Mouse (Mus musculus): Measurements from ENCODE around the gene Ces1g. TPM values are rescaled to one million over a fixed set of nuclear protein-coding genes. Genes with fewer than 3 reads are reported as not detected.

Ces1g gene
- polyA plus RNA-seq, 1 experiment from 2014 or later: 0.10 TPM

DNA sequence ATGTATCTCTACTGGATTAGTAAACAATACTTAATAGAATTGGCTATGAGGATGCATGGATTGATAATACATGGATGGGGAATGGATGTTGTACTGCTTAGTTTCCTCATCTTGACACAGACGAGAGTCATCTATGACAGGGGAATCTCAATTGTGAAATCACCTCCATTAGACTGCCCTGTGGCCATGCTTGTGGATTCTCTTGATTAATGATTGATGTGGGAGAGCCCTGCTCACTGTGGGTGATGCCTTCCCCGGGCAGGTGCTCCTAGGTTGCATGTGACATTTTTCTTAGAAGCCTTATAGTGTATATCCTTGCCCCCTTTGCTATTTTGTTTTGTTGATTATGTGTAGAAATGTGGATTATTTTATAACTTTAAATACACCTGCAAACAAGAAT lies 12.0 kb downstream of the Ces1g start:
- no peaks in the 10 kb centered on the region for H3K27me3 ChIP-seq (replicated peaks; ENCODE audit: insufficient read depth, low read length)
- no peaks in the 10 kb centered on the region for H3K36me3 ChIP-seq (ENCODE audit: insufficient read depth, low read length)
- DNase-seq (ENCODE audit: low spot score): no peak
- TF ChIP-seq CTCF (IDR thresholded peaks at IDR 0.05) (no peak), EP300 (IDR thresholded peaks at IDR 0.05) (no peak)
- WGBS: 56% methylated on average over 2 of the region's 2 CpGs
- H3K27ac ChIP-seq (ENCODE audit: low read length): no peak overlapping the region
- no peak overlapping the region for H3K9ac ChIP-seq (replicated peaks; ENCODE audit: low read depth)
- ATAC-seq: no peak
- no peak overlapping the region for H3K4me2 ChIP-seq (replicated peaks; ENCODE audit: low read depth, low read length)
- H3K4me1 ChIP-seq (ENCODE audit: insufficient read depth, low read depth, low read length): no peaks in the 10 kb centered on the region
- no peak overlapping the region for H3K4me3 ChIP-seq (ENCODE audit: low read depth, low read length)
- no peaks in the 10 kb centered on the region for H3K9me3 ChIP-seq (ENCODE audit: low read length)

DNA sequence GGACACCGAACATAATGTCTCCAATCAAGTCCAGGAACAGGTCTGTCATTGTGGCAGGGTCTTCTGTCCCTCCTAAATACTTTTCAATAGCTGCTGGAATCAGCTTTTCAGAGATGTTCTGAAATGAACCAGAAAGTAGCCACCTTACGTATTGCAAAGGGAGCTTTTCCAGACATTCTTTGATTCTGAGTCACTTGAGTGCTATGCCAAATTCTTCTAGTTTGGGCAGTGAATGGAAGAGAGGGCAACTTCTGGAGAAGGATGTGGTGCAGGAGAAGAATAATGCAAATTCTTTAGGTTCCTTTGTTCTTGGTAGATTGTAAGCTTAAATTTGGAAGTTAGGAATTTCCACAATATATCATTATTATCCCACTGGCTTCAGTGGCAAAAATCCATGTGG lies 20.1 kb downstream of the Ces1g start:
- no peaks in the 10 kb centered on the region for H3K9me3 ChIP-seq (ENCODE audit: low read length)
- TF ChIP-seq CTCF (IDR thresholded peaks at IDR 0.05): no peak
- no peak for TF ChIP-seq EP300 (IDR thresholded peaks at IDR 0.05)
- no peaks in the 10 kb centered on the region for H3K27me3 ChIP-seq (replicated peaks; ENCODE audit: insufficient read depth, low read length)
- no peak overlapping the region for H3K4me3 ChIP-seq (ENCODE audit: low read depth, low read length)
- no peaks in the 10 kb centered on the region for H3K36me3 ChIP-seq (ENCODE audit: insufficient read depth, low read length)
- H3K4me1 ChIP-seq (ENCODE audit: insufficient read depth, low read depth, low read length): no peaks in the 10 kb centered on the region
- 69% methylated on average over 2 of the region's 2 CpGs for WGBS
- DNase-seq (ENCODE audit: low spot score) (no peak), ATAC-seq (no peak)
- no peak overlapping the region for H3K27ac ChIP-seq (ENCODE audit: low read length)
- H3K4me2 ChIP-seq (replicated peaks; ENCODE audit: low read depth, low read length): no peak overlapping the region
- H3K9ac ChIP-seq (replicated peaks; ENCODE audit: low read depth): no peak overlapping the region

DNA sequence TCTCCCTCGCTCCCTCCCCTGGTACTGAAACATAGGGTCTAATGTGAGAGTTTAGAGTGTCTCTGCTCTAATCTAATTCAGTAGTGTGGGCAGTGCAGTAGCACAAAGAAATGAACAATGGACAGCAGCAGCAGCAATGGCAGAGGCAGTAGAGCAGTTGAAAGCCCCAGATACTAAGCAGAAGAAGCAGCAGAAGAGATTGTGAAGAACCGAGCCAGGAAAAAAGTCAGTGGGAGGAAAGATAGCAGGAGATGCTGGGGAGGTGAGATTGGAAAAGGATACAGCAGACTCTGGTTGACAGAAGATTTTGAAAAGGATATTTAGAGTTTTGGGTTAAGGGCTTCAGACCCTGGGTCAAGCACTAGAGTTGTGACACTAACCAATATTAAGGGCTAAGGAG lies 21.6 kb downstream of the Ces1g start:
- DNase-seq (ENCODE audit: low spot score): no peak
- TF ChIP-seq EP300 (IDR thresholded peaks at IDR 0.05) (no peak), CTCF (IDR thresholded peaks at IDR 0.05) (no peak)
- no peak for ATAC-seq
- WGBS: 75% methylated on average over 2 of the region's 2 CpGs
- Histone ChIP-seq H3K9me3 (ENCODE audit: low read length) (no peaks in the 10 kb centered on the region), H3K27ac (ENCODE audit: low read length) (no peak overlapping the region), H3K36me3 (ENCODE audit: insufficient read depth, low read length) (no peaks in the 10 kb centered on the region), H3K4me3 (ENCODE audit: low read depth, low read length) (no peak overlapping the region), H3K27me3 (replicated peaks; ENCODE audit: insufficient read depth, low read length) (no peaks in the 10 kb centered on the region), H3K4me2 (replicated peaks; ENCODE audit: low read depth, low read length) (no peak overlapping the region), H3K4me1 (ENCODE audit: insufficient read depth, low read depth, low read length) (no peaks in the 10 kb centered on the region), H3K9ac (replicated peaks; ENCODE audit: low read depth) (no peak overlapping the region)

DNA sequence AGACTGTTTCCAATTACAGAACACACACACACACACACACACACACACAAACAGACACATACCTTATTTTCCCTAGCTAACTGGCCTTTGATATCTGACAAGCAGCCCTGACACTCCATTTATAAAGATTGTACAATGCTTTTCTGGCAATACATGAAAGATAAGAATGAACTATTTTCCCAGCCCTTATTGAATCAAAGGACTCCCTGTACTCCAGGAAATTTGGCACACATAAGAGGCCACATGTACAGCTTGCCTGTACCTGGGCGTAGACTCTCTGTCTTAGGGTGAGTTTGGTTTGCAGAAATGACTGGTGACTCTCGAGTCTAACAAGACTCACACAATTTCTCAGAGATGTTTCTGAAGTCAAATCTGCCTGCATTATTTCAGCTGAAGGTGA lies 53.2 kb downstream of the Ces1g start:
- H3K4me1 ChIP-seq (ENCODE audit: insufficient read depth, low read depth, low read length): no peaks in the 10 kb centered on the region
- no peak overlapping the region for H3K4me2 ChIP-seq (replicated peaks; ENCODE audit: low read depth, low read length)
- ATAC-seq (no peak), DNase-seq (ENCODE audit: low spot score) (peak; percentile 16)
- no peak overlapping the region for H3K9ac ChIP-seq (replicated peaks; ENCODE audit: low read depth)
- TF ChIP-seq CTCF (IDR thresholded peaks at IDR 0.05) (no peak), EP300 (IDR thresholded peaks at IDR 0.05) (no peak)
- no peaks in the 10 kb centered on the region for H3K27me3 ChIP-seq (replicated peaks; ENCODE audit: insufficient read depth, low read length)
- no peaks in the 10 kb centered on the region for H3K9me3 ChIP-seq (ENCODE audit: low read length)
- 33% methylated on average over 2 of the region's 2 CpGs for WGBS
- no peak overlapping the region for H3K4me3 ChIP-seq (ENCODE audit: low read depth, low read length)
- no peak overlapping the region for H3K27ac ChIP-seq (ENCODE audit: low read length)
- no peaks in the 10 kb centered on the region for H3K36me3 ChIP-seq (ENCODE audit: insufficient read depth, low read length)

DNA sequence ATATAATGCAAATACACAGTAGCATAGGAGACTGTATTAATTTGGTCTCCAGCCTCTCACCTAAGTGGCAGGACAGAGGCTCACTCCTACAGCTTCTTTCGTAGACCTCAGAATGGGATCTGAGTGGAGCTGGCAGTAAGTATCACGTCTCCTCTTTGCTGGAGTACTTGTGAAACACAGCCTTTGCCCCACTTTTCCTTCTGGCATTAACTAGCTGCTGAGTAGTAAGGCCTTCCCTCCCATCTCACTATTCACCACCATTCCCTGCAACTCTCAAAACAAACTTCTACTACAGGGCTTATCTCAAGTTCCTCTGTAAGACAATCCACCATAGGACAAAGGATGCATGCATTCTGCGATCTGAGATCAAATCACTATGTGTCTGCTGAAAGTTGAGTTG lies 54.8 kb downstream of the Ces1g start:
- H3K9me3 ChIP-seq (ENCODE audit: low read length): no peaks in the 10 kb centered on the region
- TF ChIP-seq CTCF (IDR thresholded peaks at IDR 0.05): no peak
- no peak for TF ChIP-seq EP300 (IDR thresholded peaks at IDR 0.05)
- ATAC-seq (no peak), DNase-seq (ENCODE audit: low spot score) (no peak)
- no peak overlapping the region for H3K27ac ChIP-seq (ENCODE audit: low read length)
- no peaks in the 10 kb centered on the region for H3K36me3 ChIP-seq (ENCODE audit: insufficient read depth, low read length)
- H3K4me2 ChIP-seq (replicated peaks; ENCODE audit: low read depth, low read length): no peak overlapping the region
- H3K4me1 ChIP-seq (ENCODE audit: insufficient read depth, low read depth, low read length): no peaks in the 10 kb centered on the region
- H3K27me3 ChIP-seq (replicated peaks; ENCODE audit: insufficient read depth, low read length): no peaks in the 10 kb centered on the region
- 65% methylated on average over 3 of the region's 3 CpGs for WGBS
- H3K9ac ChIP-seq (replicated peaks; ENCODE audit: low read depth): no peak overlapping the region
- H3K4me3 ChIP-seq (ENCODE audit: low read depth, low read length): no peak overlapping the region

DNA sequence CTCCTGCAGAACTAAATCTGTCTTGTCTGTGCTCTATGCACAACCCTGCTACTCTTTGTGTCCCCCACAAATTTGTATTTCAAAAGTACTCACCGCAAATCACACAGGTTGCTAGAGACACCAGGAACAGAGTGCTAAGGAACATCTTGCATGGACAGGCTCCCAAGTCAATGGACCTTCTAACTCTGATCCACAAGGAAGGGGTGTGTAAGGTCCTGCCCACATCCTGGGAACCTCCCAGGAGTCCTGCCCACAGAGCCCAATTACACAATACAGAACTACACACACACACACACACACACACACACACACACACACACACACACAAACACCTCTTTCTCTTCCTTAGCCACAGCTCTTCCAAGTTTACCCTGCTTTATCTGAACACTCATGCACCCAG lies 57.6 kb downstream of the Ces1g start, which contains the start of gene Ces1f:
Ces1f (minus strand) TSS at position 192 of the 400 bp plus-strand sequence.
- Histone ChIP-seq H3K4me3 (ENCODE audit: low read depth, low read length) (no peak within 1 kb of the TSS), H3K9me3 (ENCODE audit: low read length) (no peaks in the 10 kb centered on the region), H3K27me3 (replicated peaks; ENCODE audit: insufficient read depth, low read length) (no peaks in the 10 kb centered on the region), H3K4me2 (replicated peaks; ENCODE audit: low read depth, low read length) (no peak within 1 kb of the TSS), H3K27ac (ENCODE audit: low read length) (no peak within 1 kb of the TSS), H3K9ac (replicated peaks; ENCODE audit: low read depth) (no peak within 1 kb of the TSS), H3K36me3 (ENCODE audit: insufficient read depth, low read length) (no peaks in the 10 kb centered on the region), H3K4me1 (ENCODE audit: insufficient read depth, low read depth, low read length) (no peaks in the 10 kb centered on the region)
- TF ChIP-seq CTCF (IDR thresholded peaks at IDR 0.05): no peak
- TF ChIP-seq EP300 (IDR thresholded peaks at IDR 0.05): no peak
- ATAC-seq (no peak), DNase-seq (ENCODE audit: low spot score) (no peak)
- WGBS: 96% methylated on average over 1 of the region's 1 CpGs

DNA sequence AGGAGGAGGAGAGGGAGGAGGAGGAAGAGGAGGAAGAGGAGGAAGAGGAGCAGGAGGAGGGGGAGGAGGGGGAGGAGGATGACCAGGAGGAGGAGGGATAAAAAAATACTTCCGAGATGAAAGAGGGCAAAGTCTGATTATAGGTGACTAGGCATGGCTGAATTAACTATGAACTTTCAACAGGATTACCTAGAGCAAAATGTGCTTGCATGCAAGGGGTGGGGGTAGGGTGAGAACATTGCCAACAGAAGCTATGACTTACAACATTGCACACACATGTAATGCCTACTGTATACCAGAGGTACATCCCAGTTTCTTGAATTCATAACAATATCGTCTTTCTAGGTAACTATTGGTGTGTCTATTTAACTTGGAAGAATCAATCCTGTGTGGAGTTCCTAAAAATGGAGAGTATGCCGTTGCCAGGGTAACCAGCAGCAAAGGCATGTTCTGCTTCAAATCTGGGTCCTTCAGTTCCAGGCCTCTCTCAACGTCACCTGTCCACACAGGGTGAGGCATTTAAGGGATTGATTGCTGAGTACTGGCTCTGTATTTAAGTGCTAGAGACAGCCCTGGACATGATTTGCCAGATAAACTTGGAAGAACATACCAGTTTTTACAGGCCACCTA lies 58.8 kb downstream of the Ces1g start:
- whole genome bisulfite sequencing: 62% methylated on average over 4 of the region's 4 CpGs
- no peak for TF ChIP-seq EP300 (IDR thresholded peaks at IDR 0.05)
- TF ChIP-seq CTCF (IDR thresholded peaks at IDR 0.05): no peak
- Histone ChIP-seq H3K4me2 (replicated peaks; ENCODE audit: low read depth, low read length) (no peak overlapping the region), H3K4me1 (ENCODE audit: insufficient read depth, low read depth, low read length) (no peaks in the 10 kb centered on the region), H3K27me3 (replicated peaks; ENCODE audit: insufficient read depth, low read length) (no peaks in the 10 kb centered on the region), H3K36me3 (ENCODE audit: insufficient read depth, low read length) (no peaks in the 10 kb centered on the region), H3K4me3 (ENCODE audit: low read depth, low read length) (no peak overlapping the region), H3K9me3 (ENCODE audit: low read length) (no peaks in the 10 kb centered on the region), H3K9ac (replicated peaks; ENCODE audit: low read depth) (no peak overlapping the region), H3K27ac (ENCODE audit: low read length) (no peak overlapping the region)
- DNase-seq (ENCODE audit: low spot score) (no peak), ATAC-seq (no peak)

All from lung, postnatal 0 days (tissue).